Mouse (Mus musculus): ENCODE data around the gene Foxf1. TPM values are rescaled to one million over a fixed set of nuclear protein-coding genes. Genes with fewer than 3 reads are reported as not detected.

Foxf1 gene
- total RNA-seq, 4 experiments from 2014 or later, result 0.52 to 1.1 (median 0.59) TPM

GRCm38 (mm10) chr8:121113261-121113660 is 29.1 kb downstream of the Foxf1 start:
- DNase-seq (ENCODE audit: low spot score in 2 of 2), result peak; percentile 86 to 97

GRCm38 (mm10) chr8:121115136-121115535 is 30.9 kb downstream of the Foxf1 start:
- DNase-seq (ENCODE audit: low spot score in 2 of 2), result no peak

GRCm38 (mm10) chr8:121115948-121116347 is 31.8 kb downstream of the Foxf1 start, which contains the start of gene Foxc2:
Foxc2 (plus strand) TSS chr8:121116171.
- DNase-seq (ENCODE audit: low spot score in 2 of 2), result peak in 1 of 2 experiments; percentile 30

GRCm38 (mm10) chr8:121116591-121117185 is 32.5 kb downstream of the Foxf1 start:
- no peak for DNase-seq (ENCODE audit: low spot score in 2 of 2)

- DNase-seq (ENCODE audit: low spot score in 2 of 2), result no peak
Measured at GRCm38 (mm10) chr8:121117186-121117651, 33.0 kb downstream of the Foxf1 start.

GRCm38 (mm10) chr8:121117906-121118305 is 33.7 kb downstream of the Foxf1 start:
- DNase-seq (ENCODE audit: low spot score in 2 of 2), result no peak

- no peak for DNase-seq (ENCODE audit: low spot score in 2 of 2)
Measured at GRCm38 (mm10) chr8:121118634-121119420, 34.6 kb downstream of the Foxf1 start.

- no peak for DNase-seq (ENCODE audit: low spot score in 2 of 2)
Measured at GRCm38 (mm10) chr8:121119635-121120455, 35.7 kb downstream of the Foxf1 start.

- no peak for DNase-seq (ENCODE audit: low spot score in 2 of 2)
Measured at GRCm38 (mm10) chr8:121120456-121121419, 36.6 kb downstream of the Foxf1 start.

- no peak for DNase-seq (ENCODE audit: low spot score in 2 of 2)
Measured at GRCm38 (mm10) chr8:121121704-121122103, 37.5 kb downstream of the Foxf1 start.

GRCm38 (mm10) chr8:121122368-121122767 is 38.2 kb downstream of the Foxf1 start:
- no peak for DNase-seq (ENCODE audit: low spot score in 2 of 2)

GRCm38 (mm10) chr8:121123113-121123512 is 38.9 kb downstream of the Foxf1 start:
- no peak for DNase-seq (ENCODE audit: low spot score in 2 of 2)

GRCm38 (mm10) chr8:121124547-121125239 is 40.5 kb downstream of the Foxf1 start:
- DNase-seq (ENCODE audit: low spot score in 2 of 2), result no peak

- DNase-seq (ENCODE audit: low spot score in 2 of 2), result peak in 1 of 2 experiments; percentile 45
Measured at GRCm38 (mm10) chr8:121125311-121125876, 41.2 kb downstream of the Foxf1 start.

- DNase-seq (ENCODE audit: low spot score in 2 of 2), result no peak
Measured at GRCm38 (mm10) chr8:121126191-121126590, 42.0 kb downstream of the Foxf1 start.

GRCm38 (mm10) chr8:121126694-121127093 is 42.5 kb downstream of the Foxf1 start:
- DNase-seq (ENCODE audit: low spot score in 2 of 2), result no peak

GRCm38 (mm10) chr8:121127291-121127701 is 43.1 kb downstream of the Foxf1 start:
- no peak for DNase-seq (ENCODE audit: low spot score in 2 of 2)

- no peak for DNase-seq (ENCODE audit: low spot score in 2 of 2)
Measured at GRCm38 (mm10) chr8:121127756-121128375, 43.7 kb downstream of the Foxf1 start, which contains the start of gene Foxl1. Foxl1 (plus strand) TSS chr8:121127940.
